Mouse (Mus musculus): ENCODE measurements around the gene Tas2r118.

DNA sequence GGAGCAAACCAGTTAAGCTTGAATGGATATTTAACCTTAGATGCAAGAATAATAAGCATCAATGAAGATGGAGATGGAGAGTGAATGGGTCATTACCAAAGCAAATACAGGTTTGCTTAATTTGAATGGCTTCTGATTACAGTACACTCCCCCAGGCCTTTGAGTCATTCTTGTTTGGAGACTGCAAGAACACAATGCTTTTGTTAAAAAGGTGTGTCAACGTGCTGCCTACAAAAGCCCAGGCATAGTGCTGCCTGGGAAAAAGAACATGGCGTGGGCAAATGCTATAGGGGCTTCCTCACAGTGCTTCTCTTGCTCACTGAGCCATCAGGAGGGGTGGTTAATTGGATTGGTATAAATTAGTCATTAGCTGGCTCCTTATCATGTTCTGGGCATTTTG is 46.1 kb downstream of the Tas2r118 start:
- no peak for TF ChIP-seq CTCF (IDR thresholded peaks at IDR 0.05; ENCODE audit: borderline replicate concordance, insufficient read depth, low read depth, low read length)
- no peak for TF ChIP-seq POLR2A (IDR thresholded peaks at IDR 0.05; ENCODE audit: borderline replicate concordance, insufficient read depth, low read length)

All from cerebellum, adult 2 months (tissue).